Mouse (Mus musculus) small intestine, adult 2 months (tissue): ENCODE measurements around the gene Ctnnbl1. TPM values are rescaled to one million over a fixed set of nuclear protein-coding genes. Genes with fewer than 3 reads are reported as not detected.

Source experiments
- H3K27ac ChIP-seq: fragments of 200-500 bp; 2 replicates; pipeline ENCODE4 v1.5.1; 2012; ENCODE audit warnings: low read depth, low read length, control low read depth, inconsistent platforms; ENCODE audit not compliant: insufficient read depth
- H3K27me3 ChIP-seq: fragments of 200-500 bp; 2 replicates; pipeline ENCODE4 v1.6.1; 2012; ENCODE audit warnings: mild to moderate bottlenecking, moderate library complexity, low read length, inconsistent platforms; ENCODE audit not compliant: control insufficient read depth, insufficient read depth
- H3K36me3 ChIP-seq: fragments of 200-500 bp; 2 replicates; pipeline ENCODE4 v1.6.1; 2012; ENCODE audit warnings: mild to moderate bottlenecking, low read length, control low read depth, inconsistent platforms; ENCODE audit not compliant: control insufficient read depth, insufficient read depth
- H3K4me1 ChIP-seq: fragments of 200-500 bp; 2 replicates; pipeline ENCODE4 v1.6.1; 2012; ENCODE audit warnings: low read length, inconsistent platforms, mixed read lengths; ENCODE audit not compliant: control insufficient read depth, insufficient read depth, insufficient read length
- H3K4me3 ChIP-seq: fragments of 200-500 bp; 2 replicates; pipeline ENCODE4 v1.5.1; 2012; ENCODE audit warnings: low read depth, mild to moderate bottlenecking, control low read depth, inconsistent platforms, low read length, moderate library complexity
- CTCF ChIP-seq: fragments of 200-500 bp; IDR thresholded peaks from 2 replicates; pipeline ENCODE4 v1.5.1; 2012; ENCODE audit warnings: low read depth, mild to moderate bottlenecking, control low read depth, inconsistent platforms, low read length, moderate library complexity, mixed read lengths; ENCODE audit not compliant: insufficient replicate concordance, insufficient read length; ENCODE audit errors: extremely low read depth
- POLR2A ChIP-seq: fragments of 200-500 bp; IDR thresholded peaks from 2 replicates; pipeline ENCODE4 v1.6.1; 2012; ENCODE audit warnings: low read depth, mild to moderate bottlenecking, control low read depth, inconsistent platforms, low read length, moderate library complexity
- WGBS: fragments of 180-500 bp; shearing (Covaris S2); methylation state at CpG from one replicate; pipeline ENCODE4 v1.1.7; 2018; 5-methylcytosine and 5-hydroxymethylcytosine counted together
- polyA plus RNA-seq: library from polyadenylated mRNA; depleted of rRNA; stranded (reverse); fragments of >200 nt; gene quantifications from 2 replicates; pipeline ENCODE4 v1.2.3, GENCODE M21; 2012

Ctnnbl1 gene
- polyA plus RNA-seq, 1 experiment, result 17.2 TPM

GRCm38 (mm10) chr2:157913705-157914104 lies 176.5 kb downstream of the Ctnnbl1 start:
- Histone ChIP-seq H3K27ac (no peak overlapping the region), H3K36me3 (no peaks in the 10 kb centered on the region), H3K27me3 (peaks cover 13% of the 10 kb centered on the region), H3K4me1 (peaks cover under 1% of the 10 kb centered on the region; the same call in 1 of the 2 replicates), H3K4me3 (no peak overlapping the region)
- WGBS, result 7% methylated on average over 4 of the region's 4 CpGs
- TF ChIP-seq CTCF (no peak), POLR2A (no peak)

GRCm38 (mm10) chr2:157914105-157914764 lies 177.0 kb downstream of the Ctnnbl1 start, which contains the start of gene Vstm2l:
Gene Vstm2l, plus strand, starts transcription at chr2:157914653.
- H3K4me3 ChIP-seq, result no peak within 1 kb of the TSS
- TF ChIP-seq POLR2A (no peak), CTCF (no peak)
- no peak within 1 kb of the TSS for H3K27ac ChIP-seq
- H3K36me3 ChIP-seq, result no peaks in the 10 kb centered on the region
- peaks cover 13% of the 10 kb centered on the region for H3K27me3 ChIP-seq
- no peaks in the 10 kb centered on the region for H3K4me1 ChIP-seq
- 6% methylated on average over 61 of the region's 62 CpGs for WGBS

GRCm38 (mm10) chr2:157914889-157915517 lies 177.8 kb downstream of the Ctnnbl1 start:
- TF ChIP-seq POLR2A (no peak), CTCF (no peak)
- WGBS, result 41% methylated on average over 42 of the region's 43 CpGs
- no peak overlapping the region for H3K4me3 ChIP-seq

GRCm38 (mm10) chr2:157918529-157918928 lies 181.3 kb downstream of the Ctnnbl1 start:
- peaks cover 13% of the 10 kb centered on the region for H3K27me3 ChIP-seq
- no peak overlapping the region for H3K27ac ChIP-seq
- WGBS, result 12% methylated on average over 10 of the region's 10 CpGs
- no peak overlapping the region for H3K4me3 ChIP-seq
- H3K36me3 ChIP-seq, result no peaks in the 10 kb centered on the region
- TF ChIP-seq CTCF, result no peak
- no peak for TF ChIP-seq POLR2A
- no peaks in the 10 kb centered on the region for H3K4me1 ChIP-seq

More at GRCm38 (mm10) chr2:157914889-157915517, 177.8 kb downstream of the Ctnnbl1 start:
- peaks cover 13% of the 10 kb centered on the region for H3K27me3 ChIP-seq
- no peaks in the 10 kb centered on the region for H3K36me3 ChIP-seq
- no peaks in the 10 kb centered on the region for H3K4me1 ChIP-seq
- no peak overlapping the region for H3K27ac ChIP-seq

- no peak overlapping the region for H3K4me3 ChIP-seq
- WGBS, result 60% methylated on average over 7 of the region's 7 CpGs
- no peaks in the 10 kb centered on the region for H3K36me3 ChIP-seq
- no peaks in the 10 kb centered on the region for H3K4me1 ChIP-seq
- no peaks in the 10 kb centered on the region for H3K27me3 ChIP-seq
- H3K27ac ChIP-seq, result no peak overlapping the region
- TF ChIP-seq CTCF (no peak), POLR2A (no peak)
Measured at GRCm38 (mm10) chr2:157921551-157921950, 184.3 kb downstream of the Ctnnbl1 start.

GRCm38 (mm10) chr2:157923406-157923805 lies 186.2 kb downstream of the Ctnnbl1 start:
- WGBS, result 9% methylated on average over 7 of the region's 7 CpGs
- Histone ChIP-seq H3K4me1 (no peaks in the 10 kb centered on the region), H3K27ac (no peak overlapping the region), H3K27me3 (0 out of 2 replicates have a peak, but pooled peaks cover 2% of the 10 kb centered on the region), H3K4me3 (no peak overlapping the region), H3K36me3 (no peaks in the 10 kb centered on the region)
- TF ChIP-seq CTCF (no peak), POLR2A (no peak)

GRCm38 (mm10) chr2:157924504-157924903 lies 187.3 kb downstream of the Ctnnbl1 start:
- Histone ChIP-seq H3K36me3 (no peaks in the 10 kb centered on the region), H3K4me1 (no peaks in the 10 kb centered on the region), H3K27me3 (0 out of 2 replicates have a peak, but pooled peaks cover 2% of the 10 kb centered on the region), H3K27ac (no peak overlapping the region), H3K4me3 (no peak overlapping the region)
- WGBS, result 36% methylated on average over 5 of the region's 5 CpGs
- TF ChIP-seq CTCF (no peak), POLR2A (no peak)
